Mouse (Mus musculus) neural tube, embryonic 15.5 days (tissue): Measurements from ENCODE around the gene Cd83. TPM values are rescaled to one million over a fixed set of nuclear protein-coding genes. Genes with fewer than 3 reads are reported as not detected.
A peak's percentile ranks its signal among the peaks of the same experiment; 100 is the strongest.

Source experiments
- ATAC-seq: fragments of 200-750 bp; cut with Nextera tagmentation; 2 replicates; pipeline ENCODE4 v1.8.0; 2017; ENCODE audit warnings: mild to moderate bottlenecking, moderate TSS enrichment, moderate library complexity; ENCODE audit not compliant: low FRiP score
- H3K27ac ChIP-seq: fragments of 300-500 bp; sonication (generic); replicated peaks from 2 replicates; pipeline ENCODE4 v1.5.1; 2015; ENCODE audit warnings: mild to moderate bottlenecking, inconsistent platforms
- H3K27me3 ChIP-seq: fragments of 300-500 bp; sonication (generic); replicated peaks from 2 replicates; pipeline ENCODE4 v1.6.1; 2015; ENCODE audit warnings: inconsistent platforms
- H3K36me3 ChIP-seq: fragments of 300-500 bp; sonication (generic); 2 replicates; pipeline ENCODE4 v1.6.1; 2015; ENCODE audit warnings: inconsistent platforms
- H3K4me1 ChIP-seq: fragments of 300-500 bp; sonication (generic); 2 replicates; pipeline ENCODE4 v1.6.1; 2015; ENCODE audit warnings: inconsistent platforms
- H3K4me2 ChIP-seq: fragments of 300-500 bp; sonication (generic); 2 replicates; pipeline ENCODE4 v1.6.1; 2015; ENCODE audit warnings: inconsistent platforms, mild to moderate bottlenecking, moderate library complexity
- H3K4me3 ChIP-seq: fragments of 300-500 bp; sonication (generic); replicated peaks from 2 replicates; pipeline ENCODE4 v1.5.1; 2015; ENCODE audit warnings: mild to moderate bottlenecking, inconsistent platforms
- H3K9ac ChIP-seq: fragments of 300-500 bp; sonication (generic); replicated peaks from 2 replicates; pipeline ENCODE4 v1.6.1; 2015; ENCODE audit warnings: mild to moderate bottlenecking, inconsistent platforms
- H3K9me3 ChIP-seq: fragments of 300-500 bp; sonication (generic); replicated peaks from 2 replicates; pipeline ENCODE4 v1.6.1; 2016; ENCODE audit warnings: inconsistent platforms
- WGBS: fragments of 180-500 bp; shearing (Covaris S2); methylation state at CpG from one replicate; pipeline ENCODE4 v1.1.7; 2015; ENCODE audit warnings: mixed read lengths; 5-methylcytosine and 5-hydroxymethylcytosine counted together
- polyA plus RNA-seq: library from polyadenylated mRNA; unstranded; fragments of >200 nt; fragmentation: Nextera tagmentation; extraction: Ambion mirVana; gene quantifications from 2 replicates; pipeline ENCODE4 v1.2.1, GENCODE M21; 2015

The Cd83 gene
- polyA plus RNA-seq, 1 experiment from 2014 or later: 31.0 TPM

- Histone ChIP-seq H3K27ac (no peak overlapping the region), H3K27me3 (no peaks in the 10 kb centered on the region), H3K4me2 (no peak overlapping the region), H3K4me3 (no peak overlapping the region), H3K9ac (no peak overlapping the region), H3K4me1 (no peaks in the 10 kb centered on the region; the same call in 1 of the 2 replicates), H3K36me3 (peaks cover 10% of the 10 kb centered on the region; the same call in 1 of the 2 replicates), H3K9me3 (no peaks in the 10 kb centered on the region)
- WGBS: 85% methylated on average over 4 of the region's 4 CpGs
- no peak for ATAC-seq
These were observed 14.1 kb downstream of the Cd83 start for GRCm38 (mm10) chr13:43798655-43799054.

- H3K4me1 ChIP-seq: peaks cover 2% of the 10 kb centered on the region; the same call in 1 of the 2 replicates
- no peak overlapping the region for H3K9ac ChIP-seq
- H3K9me3 ChIP-seq: no peaks in the 10 kb centered on the region
- H3K4me3 ChIP-seq: no peak overlapping the region
- H3K4me2 ChIP-seq: no peak overlapping the region
- H3K27me3 ChIP-seq: no peaks in the 10 kb centered on the region
- H3K36me3 ChIP-seq: peaks cover 10% of the 10 kb centered on the region; the same call in 1 of the 2 replicates
- no peak overlapping the region for H3K27ac ChIP-seq
- no peak for ATAC-seq
These were observed 15.6 kb downstream of the Cd83 start for GRCm38 (mm10) chr13:43800136-43800535.

- Histone ChIP-seq H3K27ac (no peak overlapping the region), H3K9me3 (no peaks in the 10 kb centered on the region), H3K36me3 (peaks cover 10% of the 10 kb centered on the region; the same call in 1 of the 2 replicates), H3K4me1 (peaks cover 14% of the 10 kb centered on the region), H3K4me3 (no peak overlapping the region), H3K4me2 (no peak overlapping the region), H3K27me3 (no peaks in the 10 kb centered on the region), H3K9ac (no peak overlapping the region)
- no peak for ATAC-seq
- 83% methylated on average over 3 of the region's 3 CpGs for WGBS
These were observed 17.4 kb downstream of the Cd83 start for GRCm38 (mm10) chr13:43801961-43802360.

- Histone ChIP-seq H3K9me3 (no peaks in the 10 kb centered on the region), H3K36me3 (peaks cover 10% of the 10 kb centered on the region; the same call in 1 of the 2 replicates), H3K4me3 (no peak overlapping the region), H3K4me1 (peaks cover 20% of the 10 kb centered on the region), H3K4me2 (no peak overlapping the region), H3K27me3 (no peaks in the 10 kb centered on the region), H3K9ac (no peak overlapping the region), H3K27ac (no peak overlapping the region)
- WGBS: 88% methylated on average over 8 of the region's 8 CpGs
- no peak for ATAC-seq
These were observed 18.0 kb downstream of the Cd83 start for GRCm38 (mm10) chr13:43802361-43803137.

- Histone ChIP-seq H3K4me2 (no peak overlapping the region), H3K27ac (no peak overlapping the region), H3K9ac (no peak overlapping the region), H3K36me3 (peaks cover 10% of the 10 kb centered on the region; the same call in 1 of the 2 replicates), H3K9me3 (no peaks in the 10 kb centered on the region), H3K4me1 (peaks cover 21% of the 10 kb centered on the region), H3K4me3 (no peak overlapping the region), H3K27me3 (no peaks in the 10 kb centered on the region; the same call in 1 of the 2 replicates)
- WGBS: 98% methylated on average over 3 of the region's 3 CpGs
- ATAC-seq: no peak
These were observed 20.1 kb downstream of the Cd83 start for GRCm38 (mm10) chr13:43804648-43805047.

- Histone ChIP-seq H3K36me3 (peaks cover 10% of the 10 kb centered on the region; the same call in 1 of the 2 replicates), H3K4me1 (peaks cover 21% of the 10 kb centered on the region), H3K27ac (no peak overlapping the region), H3K4me3 (no peak overlapping the region), H3K4me2 (no peak overlapping the region), H3K9ac (no peak overlapping the region), H3K9me3 (no peaks in the 10 kb centered on the region), H3K27me3 (no peaks in the 10 kb centered on the region; the same call in 1 of the 2 replicates)
- 64% methylated on average over 5 of the region's 5 CpGs for WGBS
- ATAC-seq: no peak
These were observed 20.7 kb downstream of the Cd83 start for GRCm38 (mm10) chr13:43805159-43805758.

- no peak for ATAC-seq
- Histone ChIP-seq H3K9me3 (no peaks in the 10 kb centered on the region), H3K4me3 (no peak overlapping the region), H3K4me2 (peak overlapping the region; percentile 9; the same call in 1 of the 2 replicates), H3K4me1 (peaks cover 21% of the 10 kb centered on the region), H3K27ac (peak overlapping the region; percentile 10; the same call in 1 of the 2 replicates), H3K36me3 (0 out of 2 replicates have a peak, but pooled peaks cover 4% of the 10 kb centered on the region), H3K9ac (no peak overlapping the region), H3K27me3 (no peaks in the 10 kb centered on the region; the same call in 1 of the 2 replicates)
- 35% methylated on average over 14 of the region's 14 CpGs for whole genome bisulfite sequencing
These were observed 22.0 kb downstream of the Cd83 start for GRCm38 (mm10) chr13:43806371-43807271.

- ATAC-seq: no peak
- no peak overlapping the region for H3K9ac ChIP-seq
- H3K27me3 ChIP-seq: no peaks in the 10 kb centered on the region; the same call in 1 of the 2 replicates
- no peaks in the 10 kb centered on the region for H3K36me3 ChIP-seq
- no peak overlapping the region for H3K4me3 ChIP-seq
- no peaks in the 10 kb centered on the region for H3K9me3 ChIP-seq
- H3K27ac ChIP-seq: no peak overlapping the region
- WGBS: 35% methylated on average over 3 of the region's 3 CpGs
- no peak overlapping the region for H3K4me2 ChIP-seq
- peaks cover 21% of the 10 kb centered on the region for H3K4me1 ChIP-seq
These were observed 22.7 kb downstream of the Cd83 start for GRCm38 (mm10) chr13:43807272-43807675.

- Histone ChIP-seq H3K4me2 (no peak overlapping the region), H3K4me3 (no peak overlapping the region), H3K4me1 (peaks cover 16% of the 10 kb centered on the region), H3K36me3 (no peaks in the 10 kb centered on the region), H3K9ac (no peak overlapping the region), H3K9me3 (no peaks in the 10 kb centered on the region), H3K27me3 (no peaks in the 10 kb centered on the region; the same call in 1 of the 2 replicates), H3K27ac (no peak overlapping the region)
- ATAC-seq: no peak
- 83% methylated on average over 6 of the region's 6 CpGs for WGBS
These were observed 26.0 kb downstream of the Cd83 start for GRCm38 (mm10) chr13:43810621-43811020.

- no peak overlapping the region for H3K9ac ChIP-seq
- no peak overlapping the region for H3K4me3 ChIP-seq
- no peak for ATAC-seq
- H3K4me1 ChIP-seq: peaks cover 8% of the 10 kb centered on the region
- no peaks in the 10 kb centered on the region for H3K9me3 ChIP-seq
- H3K27me3 ChIP-seq: no peaks in the 10 kb centered on the region; the same call in 1 of the 2 replicates
- H3K27ac ChIP-seq: no peak overlapping the region
- 90% methylated on average over 3 of the region's 3 CpGs for WGBS
- no peak overlapping the region for H3K4me2 ChIP-seq
- H3K36me3 ChIP-seq: no peaks in the 10 kb centered on the region
These were observed 27.3 kb downstream of the Cd83 start for GRCm38 (mm10) chr13:43811835-43812234.

- WGBS: 84% methylated on average over 8 of the region's 8 CpGs
These were observed 28.9 kb downstream of the Cd83 start for GRCm38 (mm10) chr13:43813431-43813830.

More at GRCm38 (mm10) chr13:43813431-43813830, 28.9 kb downstream of the Cd83 start:
- no peak overlapping the region for H3K4me2 ChIP-seq
- H3K27me3 ChIP-seq: no peaks in the 10 kb centered on the region; the same call in 1 of the 2 replicates
- H3K36me3 ChIP-seq: no peaks in the 10 kb centered on the region
- no peaks in the 10 kb centered on the region for H3K4me1 ChIP-seq
- ATAC-seq: no peak
- no peaks in the 10 kb centered on the region for H3K9me3 ChIP-seq
- H3K9ac ChIP-seq: no peak overlapping the region
- H3K27ac ChIP-seq: no peak overlapping the region
- H3K4me3 ChIP-seq: no peak overlapping the region
